Mouse (Mus musculus) limb, embryonic 15.5 days (tissue): ENCODE results near the gene Rtel1. TPM values are rescaled to one million over a fixed set of nuclear protein-coding genes. Genes with fewer than 3 reads are reported as not detected.

ENCODE experiments used
- ATAC-seq: fragments of 200-750 bp; cut with Nextera tagmentation; 2 replicates; pipeline ENCODE4 v1.8.0; 2017; ENCODE audit warnings: low read depth, moderate TSS enrichment; ENCODE audit not compliant: insufficient number of reproducible peaks, low FRiP score, low TSS enrichment
- H3K27ac ChIP-seq: fragments of 300-500 bp; sonication (generic); 2 replicates; pipeline ENCODE4 v1.5.1; 2015; ENCODE audit warnings: moderate library complexity, mild to moderate bottlenecking, inconsistent platforms
- H3K27me3 ChIP-seq: fragments of 300-500 bp; sonication (generic); 2 replicates; pipeline ENCODE4 v1.6.1; 2015; ENCODE audit warnings: inconsistent platforms
- H3K36me3 ChIP-seq: fragments of 300-500 bp; sonication (generic); 2 replicates; pipeline ENCODE4 v1.6.1; 2015; ENCODE audit warnings: inconsistent platforms
- H3K4me1 ChIP-seq: fragments of 300-500 bp; sonication (generic); 2 replicates; pipeline ENCODE4 v1.6.1; 2015; ENCODE audit warnings: inconsistent platforms
- H3K4me2 ChIP-seq: fragments of 300-500 bp; sonication (generic); 2 replicates; pipeline ENCODE4 v1.6.1; 2015; ENCODE audit warnings: mild to moderate bottlenecking, inconsistent platforms
- H3K4me3 ChIP-seq: fragments of 300-500 bp; sonication (generic); 2 replicates; pipeline ENCODE4 v1.5.1; 2015; ENCODE audit warnings: mild to moderate bottlenecking, inconsistent platforms
- H3K9ac ChIP-seq: fragments of 300-500 bp; sonication (generic); 2 replicates; pipeline ENCODE4 v1.6.1; 2015; ENCODE audit warnings: inconsistent platforms
- H3K9me3 ChIP-seq: fragments of 300-500 bp; sonication (generic); 2 replicates; pipeline ENCODE4 v1.6.1; 2016; ENCODE audit warnings: inconsistent platforms
- WGBS: fragments of 180-500 bp; shearing (Covaris S2); methylation state at CpG from one replicate; pipeline ENCODE4 v1.1.7; 2015; 5-methylcytosine and 5-hydroxymethylcytosine counted together
- polyA plus RNA-seq: library from polyadenylated mRNA; unstranded; fragments of >200 nt; fragmentation: Nextera tagmentation; extraction: Ambion mirVana; gene quantifications from 2 replicates; pipeline ENCODE4 v1.2.1, GENCODE M21; 2015

Rtel1 gene
- polyA plus RNA-seq, 1 experiment from 2014 or later, result 35.8 TPM

DNA sequence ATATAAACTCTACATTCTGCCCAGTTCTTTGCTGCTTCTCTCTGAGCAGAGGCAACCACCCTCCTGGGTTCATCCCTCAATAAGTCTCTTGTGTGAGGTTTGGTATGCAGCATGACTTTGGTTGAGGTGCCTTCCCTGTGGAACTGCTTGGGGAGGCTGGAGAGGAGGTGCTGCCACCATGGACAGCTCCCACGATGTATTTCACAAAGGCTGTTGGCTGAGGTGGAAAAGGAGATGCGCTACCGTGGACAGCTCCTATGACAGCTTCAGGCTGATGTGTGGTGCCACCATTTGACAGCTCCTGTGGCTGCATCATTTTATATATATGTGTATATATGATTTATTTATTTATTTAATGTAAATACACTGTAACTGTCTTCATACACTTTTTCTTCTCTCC lies 17.5 kb upstream of the Rtel1 start:
- H3K4me1 ChIP-seq, result no peaks in the 10 kb centered on the region
- ATAC-seq, result no peak; the same call in 1 of the 2 replicates
- H3K36me3 ChIP-seq, result peaks cover 29% of the 10 kb centered on the region
- H3K27ac ChIP-seq, result no peak overlapping the region
- WGBS, result 16% methylated on average over 3 of the region's 3 CpGs
- H3K4me3 ChIP-seq, result no peak overlapping the region
- no peak overlapping the region for H3K4me2 ChIP-seq
- H3K9me3 ChIP-seq, result no peaks in the 10 kb centered on the region
- peaks cover 21% of the 10 kb centered on the region for H3K27me3 ChIP-seq
- no peak overlapping the region for H3K9ac ChIP-seq

DNA sequence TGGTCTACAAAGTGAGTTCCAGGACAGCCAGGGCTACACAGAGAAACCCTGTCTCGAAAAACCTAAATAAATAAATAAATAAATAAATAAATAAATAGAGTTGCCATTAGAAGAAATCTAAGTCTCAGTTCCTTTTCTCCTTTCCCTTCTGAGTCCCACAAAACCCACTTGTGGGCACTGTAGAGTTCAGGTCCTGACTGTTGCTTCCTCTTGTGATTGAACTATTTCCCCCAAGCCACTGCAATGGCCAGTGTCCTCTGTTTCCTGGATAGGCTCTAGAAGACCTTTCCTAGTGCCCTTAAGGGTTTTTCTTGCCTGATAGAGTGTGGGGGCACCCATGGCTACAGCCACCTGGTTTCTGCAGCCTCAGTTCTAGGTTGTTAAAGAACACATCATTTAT lies 14.6 kb upstream of the Rtel1 start:
- Histone ChIP-seq H3K4me2 (no peak overlapping the region), H3K9ac (no peak overlapping the region), H3K4me3 (no peak overlapping the region), H3K27me3 (peaks cover 41% of the 10 kb centered on the region), H3K4me1 (no peaks in the 10 kb centered on the region; the same call in 1 of the 2 replicates), H3K9me3 (no peaks in the 10 kb centered on the region), H3K36me3 (peaks cover 21% of the 10 kb centered on the region), H3K27ac (no peak overlapping the region)
- 89% methylated on average over 1 of the region's 1 CpGs for WGBS
- no peak for ATAC-seq

DNA sequence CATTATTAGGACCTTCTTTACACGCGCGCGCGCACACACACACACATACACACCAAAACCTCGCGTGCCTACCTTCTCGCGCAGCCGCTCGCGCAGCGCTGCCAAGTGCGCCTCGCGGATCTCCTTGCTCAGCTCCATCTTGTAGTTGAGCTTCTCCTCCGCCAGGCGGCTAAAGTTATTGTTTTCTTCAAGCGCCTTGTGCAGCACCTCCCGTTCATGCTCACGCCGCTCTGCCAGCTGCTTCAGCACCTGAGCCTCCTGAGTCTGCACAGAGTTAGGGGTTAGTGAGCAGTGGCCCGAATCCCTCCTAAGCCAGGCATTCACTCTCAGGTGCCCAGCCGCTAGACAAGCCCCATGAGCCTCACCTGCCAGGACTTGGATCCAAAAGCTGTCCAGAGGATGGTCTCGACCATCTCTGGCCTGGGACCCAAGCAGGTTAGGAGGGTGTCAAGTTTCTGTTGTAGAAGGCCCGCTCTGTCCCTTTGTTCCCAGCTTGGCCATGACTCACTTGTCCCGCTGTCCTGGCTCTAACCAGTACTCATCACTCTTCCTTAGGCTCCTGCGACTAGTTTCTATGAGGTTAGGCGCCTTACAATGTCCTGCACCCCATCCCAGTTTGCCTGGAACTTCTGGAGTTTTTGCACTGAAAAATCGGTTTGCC lies 12.3 kb upstream of the Rtel1 start:
- Histone ChIP-seq H3K27ac (no peak overlapping the region), H3K27me3 (peaks cover 52% of the 10 kb centered on the region), H3K9me3 (no peaks in the 10 kb centered on the region), H3K4me2 (no peak overlapping the region), H3K36me3 (no peaks in the 10 kb centered on the region), H3K4me1 (no peaks in the 10 kb centered on the region; the same call in 1 of the 2 replicates), H3K4me3 (no peak overlapping the region), H3K9ac (no peak overlapping the region)
- ATAC-seq, result no peak
- 8% methylated on average over 30 of the region's 30 CpGs for WGBS

DNA sequence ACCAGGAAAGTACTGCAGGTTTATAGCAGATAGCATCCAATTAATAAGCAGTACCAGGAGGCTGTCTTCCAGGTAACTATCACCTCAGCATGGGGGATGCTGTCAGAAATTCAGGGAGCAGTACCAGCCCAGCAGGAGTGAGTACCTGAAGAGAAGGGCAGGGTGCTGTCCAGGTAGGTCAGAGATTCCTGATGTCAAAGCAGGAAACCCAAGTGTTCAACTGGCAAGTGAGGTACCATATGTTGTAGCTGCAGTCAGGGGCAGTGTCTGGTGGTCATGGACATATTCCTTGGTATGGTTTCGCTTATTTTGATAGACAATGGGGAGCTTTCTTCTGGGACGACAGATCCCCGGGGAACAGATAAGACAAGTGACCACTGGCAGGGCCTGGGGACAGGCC lies 7.1 kb upstream of the Rtel1 start:
- no peak for ATAC-seq
- Histone ChIP-seq H3K4me2 (no peak overlapping the region), H3K4me1 (peaks cover 8% of the 10 kb centered on the region), H3K27me3 (peaks cover 74% of the 10 kb centered on the region), H3K36me3 (no peaks in the 10 kb centered on the region), H3K9me3 (no peaks in the 10 kb centered on the region), H3K27ac (no peak overlapping the region), H3K4me3 (no peak overlapping the region), H3K9ac (no peak overlapping the region)
- WGBS, result 71% methylated on average over 3 of the region's 3 CpGs

DNA sequence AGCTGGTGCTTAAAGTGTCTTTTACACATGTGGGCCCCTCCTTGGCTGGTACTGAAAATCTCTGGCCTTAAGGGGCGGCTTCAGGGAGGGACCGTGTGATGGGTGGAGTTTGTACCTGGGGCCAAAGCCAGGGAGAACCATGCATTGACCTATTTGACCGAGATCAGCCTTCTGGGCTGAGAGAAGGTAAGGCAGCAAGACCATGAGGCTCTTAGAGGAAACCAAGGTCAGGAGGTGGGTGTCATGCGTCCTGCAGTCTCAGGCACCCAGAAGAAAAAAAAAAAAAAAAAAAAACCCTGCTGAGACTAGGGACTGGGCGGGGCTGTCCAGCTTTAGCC lies 6.6 kb upstream of the Rtel1 start:
- no peak overlapping the region for H3K4me2 ChIP-seq
- H3K27me3 ChIP-seq, result peaks cover 69% of the 10 kb centered on the region
- H3K9ac ChIP-seq, result no peak overlapping the region
- 8% methylated on average over 5 of the region's 5 CpGs for WGBS
- peaks cover 8% of the 10 kb centered on the region for H3K4me1 ChIP-seq
- H3K36me3 ChIP-seq, result no peaks in the 10 kb centered on the region
- no peaks in the 10 kb centered on the region for H3K9me3 ChIP-seq
- ATAC-seq, result no peak
- H3K27ac ChIP-seq, result no peak overlapping the region
- H3K4me3 ChIP-seq, result no peak overlapping the region

DNA sequence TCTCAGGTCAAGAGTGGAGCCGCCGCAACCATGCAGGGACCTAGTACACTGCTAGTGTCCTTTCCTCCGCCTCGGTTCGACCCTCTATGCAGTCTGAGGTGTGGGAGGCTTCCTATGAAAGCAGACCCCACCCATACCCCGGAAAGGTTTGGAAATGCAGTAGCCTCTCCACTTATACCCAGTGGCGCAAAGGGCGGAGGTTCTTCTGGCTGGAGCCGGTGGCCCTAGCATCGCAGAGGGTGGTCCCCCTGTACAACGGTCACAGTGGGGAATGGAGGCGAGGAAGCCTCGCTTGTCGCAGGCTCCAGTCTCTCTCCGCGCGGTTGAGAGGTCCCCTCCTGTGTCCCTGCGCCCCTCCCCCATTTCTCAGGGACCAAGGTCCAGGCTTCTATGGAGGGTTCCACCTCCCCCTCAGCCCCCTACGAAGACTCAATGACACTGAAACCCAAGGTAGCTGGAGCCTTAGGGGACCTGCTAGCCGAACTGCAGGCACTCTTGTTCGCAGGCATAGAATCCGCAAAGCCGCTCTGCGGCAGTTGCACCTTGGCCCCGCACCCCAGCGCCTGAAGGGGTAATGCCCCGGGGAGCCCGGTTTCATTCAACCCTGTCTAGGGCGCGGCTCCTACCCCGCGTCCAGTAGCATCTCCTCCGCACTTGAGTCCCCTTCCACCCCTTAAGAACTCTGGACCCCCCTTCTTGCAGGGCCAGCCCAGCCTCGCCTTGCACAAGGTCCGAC lies 6.0 kb upstream of the Rtel1 start:
- Histone ChIP-seq H3K9ac (no peak overlapping the region), H3K4me2 (0 out of 2 replicates have a peak overlapping the region, but pooled peaks have one; percentile 10), H3K36me3 (no peaks in the 10 kb centered on the region), H3K9me3 (no peaks in the 10 kb centered on the region), H3K27ac (no peak overlapping the region), H3K4me1 (peaks cover 8% of the 10 kb centered on the region), H3K27me3 (peaks cover 64% of the 10 kb centered on the region), H3K4me3 (peak overlapping the region; percentile 14; the same call in 1 of the 2 replicates)
- no peak for ATAC-seq
- 3% methylated on average over 35 of the region's 35 CpGs for WGBS

DNA sequence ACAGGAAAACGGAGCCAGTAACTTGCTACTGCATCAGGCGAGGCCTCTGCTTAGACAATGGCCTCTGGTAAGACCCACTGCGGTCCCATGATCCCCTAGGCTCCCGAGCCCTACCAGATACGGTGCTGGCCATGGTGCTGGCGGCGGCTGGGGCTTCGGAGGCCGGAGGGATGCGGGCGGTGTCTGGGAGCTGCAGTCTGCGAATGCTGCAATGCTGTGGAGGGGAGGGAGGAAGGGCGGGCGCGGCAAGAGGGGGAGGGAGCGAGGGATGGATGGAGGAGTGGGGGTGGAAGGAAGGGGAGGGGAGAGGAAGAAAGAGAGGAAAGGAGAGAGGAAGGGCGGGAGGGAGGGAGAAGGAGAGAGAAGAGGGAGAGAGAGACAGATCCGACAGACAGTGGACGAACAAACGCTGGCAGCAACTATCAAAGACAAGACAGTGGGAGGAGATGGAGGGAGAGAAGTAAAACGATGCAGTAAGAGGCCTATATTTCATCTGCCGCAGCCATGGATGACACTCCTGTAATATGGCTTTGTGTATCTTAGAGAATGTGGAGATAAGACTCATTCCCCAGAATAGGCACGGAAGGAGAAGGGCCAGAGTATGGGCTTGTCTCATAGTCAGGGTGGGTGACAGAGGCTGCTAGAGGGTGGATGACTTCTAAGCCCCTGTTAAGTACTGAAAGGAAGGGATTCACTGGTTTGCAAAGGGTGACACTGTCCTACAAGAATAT lies 5.3 kb upstream of the Rtel1 start, which contains the start of gene Stmn3:
Gene Stmn3, minus strand, starts transcription at position 421 of the 731 bp plus-strand sequence.
- Histone ChIP-seq H3K36me3 (no peaks in the 10 kb centered on the region), H3K4me1 (peaks cover 8% of the 10 kb centered on the region), H3K9ac (no peak within 1 kb of the TSS), H3K4me3 (peak within 1 kb of the TSS; percentile 14; the same call in 1 of the 2 replicates), H3K9me3 (no peaks in the 10 kb centered on the region), H3K27me3 (peaks cover 59% of the 10 kb centered on the region), H3K4me2 (0 out of 2 replicates have a peak within 1 kb of the TSS, but pooled peaks have one; percentile 10), H3K27ac (no peak within 1 kb of the TSS)
- no peak for ATAC-seq
- WGBS, result 4% methylated on average over 19 of the region's 23 CpGs

DNA sequence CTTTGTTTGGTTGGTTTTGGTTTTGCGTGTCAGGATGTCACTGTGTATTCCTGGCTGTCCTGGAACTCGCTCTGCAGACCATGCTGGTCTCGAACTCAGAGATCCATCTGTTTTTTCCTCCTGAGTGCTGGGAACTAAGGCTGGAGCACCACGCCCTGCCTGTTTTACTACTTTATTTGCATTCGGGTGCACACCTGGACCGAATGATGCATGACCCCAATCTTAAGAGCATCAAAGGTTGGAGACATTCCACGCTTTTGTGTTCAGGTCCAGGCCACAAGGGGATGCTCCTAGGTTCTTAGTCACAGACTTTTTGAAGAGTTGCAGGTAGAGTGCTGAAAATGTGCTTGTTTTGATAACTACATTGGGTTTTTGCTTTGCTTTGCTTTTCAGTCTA lies 562 bp downstream of the Rtel1 start:
- 8% methylated on average over 7 of the region's 7 CpGs for WGBS

DNA sequence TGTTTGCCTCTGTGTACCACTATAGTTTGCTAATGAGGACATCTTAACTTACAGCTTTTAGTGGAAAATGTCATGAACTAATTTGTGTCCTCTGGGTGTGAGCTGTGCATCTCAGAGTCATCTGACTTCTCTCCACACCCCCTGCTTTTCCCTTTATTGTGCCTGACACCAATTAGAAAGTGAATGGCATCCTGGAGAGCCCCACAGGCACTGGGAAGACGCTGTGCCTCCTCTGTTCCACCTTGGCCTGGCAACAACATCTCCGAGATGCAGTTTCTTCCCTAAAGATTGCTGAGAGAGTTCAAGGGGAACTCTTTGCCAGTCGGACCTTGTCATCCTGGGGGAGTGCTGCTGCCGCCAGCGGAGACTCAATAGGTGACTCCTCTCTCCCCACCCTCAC lies 2.6 kb downstream of the Rtel1 start:
- peaks cover 47% of the 10 kb centered on the region for H3K36me3 ChIP-seq
- H3K4me2 ChIP-seq, result no peak overlapping the region
- ATAC-seq, result no peak
- no peak overlapping the region for H3K4me3 ChIP-seq
- no peak overlapping the region for H3K9ac ChIP-seq
- H3K27ac ChIP-seq, result no peak overlapping the region
- H3K27me3 ChIP-seq, result 0 out of 2 replicates have a peak, but pooled peaks cover under 1% of the 10 kb centered on the region
- no peaks in the 10 kb centered on the region for H3K9me3 ChIP-seq
- WGBS, result 81% methylated on average over 5 of the region's 5 CpGs
- H3K4me1 ChIP-seq, result peaks cover 10% of the 10 kb centered on the region

More for the DNA sequence above, 562 bp downstream of the Rtel1 start:
- Histone ChIP-seq H3K27me3 (peaks cover 20% of the 10 kb centered on the region), H3K4me2 (peak overlapping the region; percentile 69), H3K36me3 (peaks cover 32% of the 10 kb centered on the region), H3K9ac (peak overlapping the region; percentile 46), H3K27ac (no peak overlapping the region; the same call in 1 of the 2 replicates), H3K9me3 (no peaks in the 10 kb centered on the region), H3K4me1 (peaks cover 10% of the 10 kb centered on the region), H3K4me3 (peak overlapping the region; percentile 59)
- no peak for ATAC-seq

DNA sequence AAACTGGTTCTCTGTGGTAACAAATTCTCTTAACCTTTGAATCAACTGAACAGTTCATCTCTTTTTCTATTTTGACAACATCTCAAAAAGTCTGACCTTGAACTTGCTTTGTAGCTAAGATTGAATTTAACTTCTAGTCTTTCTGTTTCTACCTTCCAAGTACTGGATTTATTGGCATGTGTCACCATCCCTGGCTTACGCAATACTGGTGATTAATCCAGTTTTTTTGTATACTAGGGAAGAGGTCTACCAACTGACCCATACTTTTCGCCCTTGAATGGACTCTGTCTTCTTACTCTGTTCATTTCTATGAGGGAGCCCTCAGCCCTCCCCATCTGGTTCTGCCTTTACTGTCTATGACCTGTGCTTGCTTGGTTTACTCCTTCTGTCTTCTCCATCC lies 6.6 kb downstream of the Rtel1 start:
- Histone ChIP-seq H3K36me3 (peaks cover 80% of the 10 kb centered on the region), H3K27ac (no peak overlapping the region), H3K4me2 (no peak overlapping the region), H3K4me1 (no peaks in the 10 kb centered on the region), H3K4me3 (no peak overlapping the region), H3K9me3 (no peaks in the 10 kb centered on the region), H3K27me3 (no peaks in the 10 kb centered on the region), H3K9ac (no peak overlapping the region)
- WGBS, result 93% methylated on average over 2 of the region's 2 CpGs
- no peak for ATAC-seq

DNA sequence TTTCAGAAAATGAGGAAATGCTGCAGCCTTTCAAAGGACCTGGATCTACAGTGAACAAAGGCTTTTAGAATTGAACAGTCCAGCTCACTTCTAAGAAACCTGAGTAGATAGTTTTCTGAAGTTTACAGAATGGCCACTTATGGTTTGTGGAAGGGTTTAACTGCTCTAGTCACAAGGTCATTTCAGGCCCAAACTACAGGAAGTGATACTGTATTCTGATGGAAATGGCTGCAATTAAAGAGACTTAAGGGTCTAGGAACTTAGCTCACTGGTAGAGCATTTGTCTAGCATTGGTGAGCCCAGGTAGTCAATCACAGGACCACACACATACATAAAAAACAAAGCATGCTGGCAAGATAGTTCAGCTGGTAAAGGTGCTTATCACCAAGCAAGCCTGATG lies 13.0 kb downstream of the Rtel1 start:
- ATAC-seq, result no peak
- H3K4me1 ChIP-seq, result no peaks in the 10 kb centered on the region

DNA sequence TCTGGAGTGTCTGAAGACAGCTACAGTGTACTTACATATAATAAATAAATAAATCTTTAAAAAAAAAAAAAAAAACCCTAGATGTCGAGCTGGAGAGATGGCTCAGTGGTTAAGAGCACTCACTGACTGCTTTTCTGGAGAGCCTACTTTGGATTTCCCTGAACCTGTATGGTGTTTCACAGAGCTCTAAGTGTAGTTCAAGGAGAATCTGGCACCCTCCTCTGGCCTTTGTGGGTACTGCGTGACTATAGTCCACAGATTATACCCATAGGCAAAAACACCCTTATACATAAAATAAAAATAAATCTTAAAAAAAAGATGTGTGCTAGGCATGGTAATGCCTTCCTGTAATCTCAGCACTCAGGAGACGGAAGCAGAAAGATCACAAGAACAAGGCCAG lies 14.5 kb downstream of the Rtel1 start:
- Histone ChIP-seq H3K4me1 (no peaks in the 10 kb centered on the region), H3K9me3 (no peaks in the 10 kb centered on the region), H3K9ac (no peak overlapping the region), H3K4me3 (no peak overlapping the region), H3K4me2 (no peak overlapping the region), H3K27ac (no peak overlapping the region), H3K27me3 (no peaks in the 10 kb centered on the region), H3K36me3 (peaks cover 70% of the 10 kb centered on the region)
- WGBS, result 60% methylated on average over 3 of the region's 3 CpGs
- ATAC-seq, result no peak

More for the DNA sequence above, 13.0 kb downstream of the Rtel1 start:
- no peak overlapping the region for H3K9ac ChIP-seq
- H3K4me3 ChIP-seq, result no peak overlapping the region
- no peaks in the 10 kb centered on the region for H3K9me3 ChIP-seq
- H3K27me3 ChIP-seq, result no peaks in the 10 kb centered on the region
- H3K4me2 ChIP-seq, result no peak overlapping the region
- no peak overlapping the region for H3K27ac ChIP-seq
- peaks cover 72% of the 10 kb centered on the region for H3K36me3 ChIP-seq
